ENCODE assay signal across 13 mouse cellular contexts in genomic region chr9:64985037-64985794, GRCm38 (mm10). TPM values are rescaled to one million over a fixed set of nuclear protein-coding genes. Genes with fewer than 3 reads are reported as not detected.
DNase-seq lines count a peak whose midpoint lies in the region; ATAC-seq lines count a peak whose summit lies in the region.
"Had no signal": no experiment of that assay in that cellular context is flagged by ENCODE, and none has a peak within 500 bp of the region (broad histone marks: within the 10 kb centered on the region; RNA-seq: fewer than 3 reads in every experiment).

No protein-coding gene starts in this region.

- H3K9ac ChIP-seq in heart, embryonic 15.5 days = no peak overlapping the region; the same call in 1 of the 2 replicates
- H3K9ac ChIP-seq: forebrain, embryonic 15.5 days; limb, embryonic 12.5 days had no signal

- peaks cover 66% of the 10 kb centered on the region for H3K36me3 ChIP-seq in heart, embryonic 15.5 days

- H3K9me3 ChIP-seq in heart, embryonic 15.5 days (replicated peaks) = no peaks in the 10 kb centered on the region
- H3K9me3 ChIP-seq: forebrain, embryonic 15.5 days; limb, embryonic 12.5 days had no signal

- DNase-seq in heart, adult 8-10 months (ENCODE audit: low spot score) = no peak
- peak; percentile 31 for DNase-seq in urinary bladder, postnatal 14 days (ENCODE audit: low spot score)
- no peak for DNase-seq in urinary bladder, postnatal 10 days (ENCODE audit: low spot score)
- DNase-seq in liver = peak; percentile 79
- peak; percentile 21 for DNase-seq in yolk sac, embryonic 10.5 days (ENCODE audit: low spot score)
- no peak for DNase-seq in retina, postnatal 1 day
- no peak for DNase-seq in gastrocnemius, postnatal 4 days (ENCODE audit: low spot score in 2 of 2)
- DNase-seq: kidney, adult 11 months; thymus, postnatal 4 days had no signal

- 24% methylated on average over 8 of the region's 8 CpGs for WGBS in heart, embryonic 15.5 days

- H3K27me3 ChIP-seq in heart, embryonic 15.5 days = no peaks in the 10 kb centered on the region
- H3K27me3 ChIP-seq: forebrain, embryonic 15.5 days; limb, embryonic 12.5 days had no signal

- no peak for ATAC-seq in heart, embryonic 15.5 days (replicated peaks; ENCODE audit: insufficient number of reproducible peaks, insufficient read depth, low FRiP score, low read depth)
- ATAC-seq: forebrain, embryonic 15.5 days had no signal

- H3K4me1 ChIP-seq in heart, embryonic 15.5 days (replicated peaks) = peaks cover 18% of the 10 kb centered on the region
- H3K4me1 ChIP-seq: forebrain, embryonic 15.5 days; limb, embryonic 12.5 days had no signal

- peak overlapping the region; percentile 73 for H3K27ac ChIP-seq in heart, embryonic 15.5 days
- H3K27ac ChIP-seq: forebrain, embryonic 15.5 days; limb, embryonic 12.5 days had no signal

- no peak overlapping the region for H3K4me2 ChIP-seq in heart, embryonic 15.5 days
- H3K4me2 ChIP-seq: forebrain, embryonic 15.5 days; limb, embryonic 12.5 days had no signal

- no peak overlapping the region for H3K4me3 ChIP-seq in heart, embryonic 15.5 days
- H3K4me3 ChIP-seq: forebrain, embryonic 15.5 days; limb, embryonic 12.5 days had no signal

RNA-seq across cellular contexts. Expression of gene Ints14, which starts 24.5 kb away (rescaled TPM):
- polyA plus RNA-seq in heart, embryonic 15.5 days (2015; fragmentation: Nextera tagmentation; extraction: Ambion mirVana) = 32.5 and 36.9 TPM in 2 replicates
- total RNA-seq in heart, adult 8-10 months (2022) = 10 to 100 TPM; 12.8 to 17.2 (median 14.2) TPM
- total RNA-seq in gastrocnemius, postnatal 4 days (2021) = 10 to 100 TPM; 23.9 to 26.5 TPM

RNA-seq across cellular contexts. Expression of gene Slc24a1, which starts 33.8 kb away (rescaled TPM):
- polyA plus RNA-seq in heart, embryonic 15.5 days (2015; fragmentation: Nextera tagmentation; extraction: Ambion mirVana) = 0.03 and 0.04 TPM in 2 replicates
- total RNA-seq in heart, adult 8-10 months (2022) = under 1 TPM; 0.09 to 0.20 (median 0.14) TPM
- under 1 TPM; 0.10 to 0.13 TPM for total RNA-seq in gastrocnemius, postnatal 4 days (2021)
- polyA plus RNA-seq: neural tube, embryonic 11.5 days had no signal

RNA-seq across cellular contexts. Expression of gene Hacd3, which starts 36.3 kb away (rescaled TPM):
- 46.2 and 53.0 TPM in 2 replicates for polyA plus RNA-seq in heart, embryonic 15.5 days (2015; fragmentation: Nextera tagmentation; extraction: Ambion mirVana)
- 10 to 100 TPM; 14.6 to 19.0 (median 17.0) TPM for total RNA-seq in heart, adult 8-10 months (2022)
- total RNA-seq in gastrocnemius, postnatal 4 days (2021) = 10 to 100 TPM; 18.2 to 20.1 TPM

RNA-seq across cellular contexts. Expression of gene Dpp8, which starts 47.0 kb away (rescaled TPM):
- polyA plus RNA-seq in heart, embryonic 15.5 days (2015; fragmentation: Nextera tagmentation; extraction: Ambion mirVana) = 25.9 and 30.7 TPM in 2 replicates
- 10 to 100 TPM; 52.8 to 59.9 (median 58.2) TPM for total RNA-seq in heart, adult 8-10 months (2022)
- total RNA-seq in gastrocnemius, postnatal 4 days (2021) = 100 to 1,000 TPM in 1 of 2 experiments, 10 to 100 TPM in 1; 85.3 to 103 TPM

Comparison
In these comparisons a context has a peak if more than half of its experiments do, and no peak if none do; other contexts are left out.
1. DNase-seq: peak in urinary bladder, postnatal 14 days (single experiment), liver (single experiment) and yolk sac, embryonic 10.5 days (single experiment); none in heart, adult 8-10 months (single experiment), urinary bladder, postnatal 10 days (single experiment), retina, postnatal 1 day (single experiment) and gastrocnemius, postnatal 4 days (0 of 2).